Comparison of ENCODE assay signal across 8 mouse cellular contexts in the genomic region with DNA sequence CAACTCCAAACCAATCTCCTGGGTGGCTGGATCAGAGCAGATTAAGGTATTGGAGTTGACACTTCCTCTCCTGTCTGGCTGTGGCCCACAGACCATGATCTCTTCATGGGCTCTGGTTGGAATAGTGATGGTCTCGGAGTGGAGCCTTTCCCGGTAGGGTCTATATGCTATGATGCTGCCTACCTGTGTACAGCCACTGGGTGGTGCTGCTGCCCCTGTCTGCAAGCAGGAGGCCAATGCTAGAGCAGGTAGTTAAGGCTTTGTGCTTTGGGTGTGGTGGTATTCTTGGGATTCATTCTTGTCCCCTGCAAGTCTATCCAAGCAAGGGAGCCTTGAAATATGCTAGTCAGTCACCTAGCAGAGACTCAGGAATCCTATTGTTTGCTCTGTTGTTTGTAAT. TPM values are rescaled to one million over a fixed set of nuclear protein-coding genes. Genes with fewer than 3 reads are reported as not detected.
DNase-seq lines count a peak whose midpoint lies in the region; ATAC-seq and TF ChIP-seq lines count a peak whose summit lies in the region.

No protein-coding gene starts in this region.

- intact Hi-C loops in gastrocnemius, adult 2 months (cut with DNase I), result loop anchor here (1.0 to 5.0 kb wide), 3 partner anchors 44 to 169 kb away; no protein-coding TSS in a partner anchor

- H3K27ac ChIP-seq in gastrocnemius, adult 2 months, result no peak overlapping the region
- H3K27ac ChIP-seq in ES-Bruce4 (ENCODE audit: insufficient read depth, low read length), result no peak overlapping the region

- H3K36me3 ChIP-seq in ES-Bruce4 (ENCODE audit: control insufficient read depth, insufficient read depth, low read length, poor library complexity, severe bottlenecking), result no peaks in the 10 kb centered on the region

- no peak for TF ChIP-seq EP300 in ES-Bruce4 (IDR thresholded peaks at IDR 0.05; ENCODE audit: insufficient read depth, low read depth, low read length)

- no peak overlapping the region for H3K9ac ChIP-seq in ES-Bruce4 (ENCODE audit: low read depth, poor library complexity, severe bottlenecking)

- H3K9me3 ChIP-seq in ES-Bruce4 (replicated peaks; ENCODE audit: control insufficient read depth, insufficient read depth, low read length, poor library complexity, severe bottlenecking), result no peaks in the 10 kb centered on the region

- no peak overlapping the region for H3K4me3 ChIP-seq in gastrocnemius, adult 2 months
- no peak overlapping the region for H3K4me3 ChIP-seq in ES-Bruce4 (ENCODE audit: low read depth, low read length)

- no peaks in the 10 kb centered on the region for H3K27me3 ChIP-seq in ES-Bruce4 (ENCODE audit: control insufficient read depth, insufficient read depth, low read length, poor library complexity, severe bottlenecking)

- peak; percentile 57 for DNase-seq in gastrocnemius, adult 2 months
- DNase-seq in gastrocnemius, postnatal 25 days, result no peak
- DNase-seq in cerebellum, adult 9-11 months, result peak; percentile 26
- DNase-seq in heart, postnatal 4 days, result peak; percentile 70
- peak; percentile 31 for DNase-seq in left cerebral cortex, adult 8-10 months (ENCODE audit: low spot score in 2 of 2)
- DNase-seq in thymus, adult 18-20 months, result peak; percentile 47 to 64

- H3K4me1 ChIP-seq in ES-Bruce4 (ENCODE audit: control insufficient read depth, insufficient read depth, low read length), result no peaks in the 10 kb centered on the region

- peak; percentile 96 for ATAC-seq in megakaryocyte-erythroid progenitor cell, adult 5-6 weeks (replicated peaks; ENCODE audit: low FRiP score, low TSS enrichment, poor library complexity, severe bottlenecking)

- peak; percentile 82 for TF ChIP-seq CTCF in gastrocnemius, adult 2 months (IDR thresholded peaks at IDR 0.05)
- peak; percentile 96 for TF ChIP-seq CTCF in ES-Bruce4 (IDR thresholded peaks at IDR 0.05; ENCODE audit: low read depth, low read length)

- TF ChIP-seq POLR2A in ES-Bruce4 (IDR thresholded peaks at IDR 0.05; ENCODE audit: insufficient read depth, low read length), result no peak

RNA-seq across cellular contexts. Expression of gene Lamb3, which starts 0.7 kb away (rescaled TPM):
- 1 to 10 TPM; 3.7 to 5.4 TPM for total RNA-seq in gastrocnemius, adult 2 months (2021)
- 1 to 10 TPM; 2.0 to 2.7 TPM for total RNA-seq in gastrocnemius, postnatal 25 days (2021)
- polyA plus RNA-seq in ES-Bruce4 (2011; ENCODE audit: insufficient read depth, insufficient read length, low read depth, missing spikeins), result 6.4 and 6.7 TPM in 2 replicates
- 1 to 10 TPM; 8.3 to 9.7 TPM for total RNA-seq in heart, postnatal 4 days (2021)
- 1 to 10 TPM; 1.6 to 4.7 (median 2.1) TPM for total RNA-seq in left cerebral cortex, adult 8-10 months (2022)
- total RNA-seq in megakaryocyte-erythroid progenitor cell, adult 5-6 weeks (2014; fragmentation: Nextera tagmentation), result 0.42 TPM in 1 of 2 replicates, not detected in the other
- total RNA-seq in megakaryocyte-erythroid progenitor cell, adult 5-6 weeks (2017), result not detected in 2 replicates

RNA-seq across cellular contexts. Expression of gene Traf3ip3, which starts 6.7 kb away (rescaled TPM):
- 1 to 10 TPM in 1 of 2 experiments, under 1 TPM in 1; 0.48 to 1.2 TPM for total RNA-seq in gastrocnemius, adult 2 months (2021)
- 1 to 10 TPM; 2.1 to 3.3 TPM for total RNA-seq in gastrocnemius, postnatal 25 days (2021)
- not detected in 2 replicates for polyA plus RNA-seq in ES-Bruce4 (2011; ENCODE audit: insufficient read depth, insufficient read length, low read depth, missing spikeins)
- 1 to 10 TPM; 1.0 to 1.4 TPM for total RNA-seq in heart, postnatal 4 days (2021)
- total RNA-seq in left cerebral cortex, adult 8-10 months (2022), result 1 to 10 TPM; 1.4 to 6.0 (median 2.1) TPM
- 16.3 and 37.9 TPM in 2 replicates for total RNA-seq in megakaryocyte-erythroid progenitor cell, adult 5-6 weeks (2014; fragmentation: Nextera tagmentation)
- total RNA-seq in megakaryocyte-erythroid progenitor cell, adult 5-6 weeks (2017), result 2.8 and 12.9 TPM in 2 replicates

RNA-seq across cellular contexts. Expression of gene A130010J15Rik, which starts 40.3 kb away (rescaled TPM):
- 1 to 10 TPM; 3.3 to 3.7 TPM for total RNA-seq in gastrocnemius, adult 2 months (2021)
- 1 to 10 TPM; 2.3 to 3.1 TPM for total RNA-seq in gastrocnemius, postnatal 25 days (2021)
- 9.3 and 10.9 TPM in 2 replicates for polyA plus RNA-seq in ES-Bruce4 (2011; ENCODE audit: insufficient read depth, insufficient read length, low read depth, missing spikeins)
- total RNA-seq in heart, postnatal 4 days (2021), result 1 to 10 TPM; 5.3 to 7.8 TPM
- 1 to 10 TPM; 3.7 to 4.9 (median 4.2) TPM for total RNA-seq in left cerebral cortex, adult 8-10 months (2022)
- total RNA-seq in megakaryocyte-erythroid progenitor cell, adult 5-6 weeks (2014; fragmentation: Nextera tagmentation), result 6.6 and 6.9 TPM in 2 replicates
- total RNA-seq in megakaryocyte-erythroid progenitor cell, adult 5-6 weeks (2017), result 12.0 and 13.1 TPM in 2 replicates

RNA-seq across cellular contexts. Expression of gene Irf6, which starts 55.3 kb away (rescaled TPM):
- under 1 TPM; 0.33 to 0.39 TPM for total RNA-seq in gastrocnemius, adult 2 months (2021)
- total RNA-seq in gastrocnemius, postnatal 25 days (2021), result 1 to 10 TPM; 1.2 to 1.3 TPM
- polyA plus RNA-seq in ES-Bruce4 (2011; ENCODE audit: insufficient read depth, insufficient read length, low read depth, missing spikeins), result 18.1 and 18.6 TPM in 2 replicates
- 1 to 10 TPM; 6.0 to 7.5 TPM for total RNA-seq in heart, postnatal 4 days (2021)
- 1 to 10 TPM; 1.2 to 2.7 (median 1.5) TPM for total RNA-seq in left cerebral cortex, adult 8-10 months (2022)
- 1.0 TPM in 1 of 2 replicates, not detected in the other for total RNA-seq in megakaryocyte-erythroid progenitor cell, adult 5-6 weeks (2014; fragmentation: Nextera tagmentation)
- total RNA-seq in megakaryocyte-erythroid progenitor cell, adult 5-6 weeks (2017), result 0.19 and 0.50 TPM in 2 replicates

RNA-seq across cellular contexts. Expression of gene Hsd11b1, which starts 55.7 kb away (rescaled TPM):
- 1 to 10 TPM; 5.8 to 7.0 TPM for total RNA-seq in gastrocnemius, adult 2 months (2021)
- total RNA-seq in gastrocnemius, postnatal 25 days (2021), result 1 to 10 TPM; 6.3 to 7.9 TPM
- polyA plus RNA-seq in ES-Bruce4 (2011; ENCODE audit: insufficient read depth, insufficient read length, low read depth, missing spikeins), result not detected in 2 replicates
- total RNA-seq in heart, postnatal 4 days (2021), result 1 to 10 TPM; 1.0 to 1.5 TPM
- total RNA-seq in left cerebral cortex, adult 8-10 months (2022), result 10 to 100 TPM; 15.8 to 18.7 (median 17.4) TPM
- not detected in 2 replicates for total RNA-seq in megakaryocyte-erythroid progenitor cell, adult 5-6 weeks (2014; fragmentation: Nextera tagmentation)
- total RNA-seq in megakaryocyte-erythroid progenitor cell, adult 5-6 weeks (2017), result 0.91 TPM in 1 of 2 replicates, not detected in the other
